Mouse (Mus musculus) kidney, adult 11 months (tissue): Measurements from ENCODE around the gene Tigar.

Experiments used
- DNase-seq: peaks from one replicate; pipeline ENCODE4 v3.0.0; 2022

Tigar gene

GRCm38 (mm10) chr6:127142154-127143123 lies 33.1 kb upstream of the Tigar start:
- DNase-seq = no peak

GRCm38 (mm10) chr6:127138962-127139361 lies 29.6 kb upstream of the Tigar start:
- no peak for DNase-seq

- DNase-seq = no peak
Measured at GRCm38 (mm10) chr6:127133433-127134245, 24.3 kb upstream of the Tigar start.

- no peak for DNase-seq
Measured at GRCm38 (mm10) chr6:127132719-127133118, 23.4 kb upstream of the Tigar start.

- DNase-seq = no peak
Measured at GRCm38 (mm10) chr6:127131946-127132345, 22.6 kb upstream of the Tigar start.

- DNase-seq = no peak
Measured at GRCm38 (mm10) chr6:127130377-127130776, 21.0 kb upstream of the Tigar start.

- no peak for DNase-seq
Measured at GRCm38 (mm10) chr6:127129659-127130058, 20.3 kb upstream of the Tigar start.

GRCm38 (mm10) chr6:127123506-127123905 lies 14.1 kb upstream of the Tigar start:
- DNase-seq = no peak

GRCm38 (mm10) chr6:127122996-127123395 lies 13.6 kb upstream of the Tigar start:
- no peak for DNase-seq

GRCm38 (mm10) chr6:127122221-127122806 lies 13.0 kb upstream of the Tigar start:
- no peak for DNase-seq

GRCm38 (mm10) chr6:127114753-127115456 lies 5.5 kb upstream of the Tigar start:
- no peak for DNase-seq

GRCm38 (mm10) chr6:127108368-127109060 lies 843 bp downstream of the Tigar start:
- DNase-seq = no peak

GRCm38 (mm10) chr6:127107413-127107812 lies 1.9 kb downstream of the Tigar start:
- DNase-seq = no peak

- DNase-seq = no peak
Measured at GRCm38 (mm10) chr6:127106726-127107125, 2.6 kb downstream of the Tigar start.

GRCm38 (mm10) chr6:127106189-127106588 lies 3.2 kb downstream of the Tigar start:
- no peak for DNase-seq

GRCm38 (mm10) chr6:127105107-127105506 lies 4.2 kb downstream of the Tigar start:
- DNase-seq = no peak

GRCm38 (mm10) chr6:127104396-127105029 lies 4.8 kb downstream of the Tigar start:
- no peak for DNase-seq

GRCm38 (mm10) chr6:127103506-127104275 lies 5.7 kb downstream of the Tigar start:
- DNase-seq = no peak

- DNase-seq = no peak
Measured at GRCm38 (mm10) chr6:127094565-127094964, 14.8 kb downstream of the Tigar start.

- no peak for DNase-seq
Measured at GRCm38 (mm10) chr6:127086739-127087138, 22.6 kb downstream of the Tigar start.

- DNase-seq = no peak
Measured at GRCm38 (mm10) chr6:127081820-127082219, 27.5 kb downstream of the Tigar start.
